Mouse (Mus musculus) 416B (cell line): ENCODE results near the gene Psme1.

Experiments
- DNase-seq: peaks from one replicate; pipeline ENCODE4 v3.0.0; 2011; ENCODE audit warnings: low read depth

The Psme1 gene

GRCm38 (mm10) chr14:55571760-55572159, 6.2 kb upstream of the Psme1 start:
- DNase-seq = no peak

- DNase-seq = no peak
These were observed 2.6 kb upstream of the Psme1 start, which contains the start of gene Fitm1 for GRCm38 (mm10) chr14:55575302-55575701. TSS of gene Fitm1 (plus strand) at chr14:55575617.

GRCm38 (mm10) chr14:55575711-55576110, 2.2 kb upstream of the Psme1 start:
- DNase-seq = no peak

GRCm38 (mm10) chr14:55576376-55576775, 1.5 kb upstream of the Psme1 start:
- DNase-seq = no peak

GRCm38 (mm10) chr14:55578668-55579269, 846 bp downstream of the Psme1 start:
- DNase-seq = peak; percentile 77

GRCm38 (mm10) chr14:55579511-55580496, 1.9 kb downstream of the Psme1 start:
- DNase-seq = no peak

- DNase-seq = no peak
These were observed 2.8 kb downstream of the Psme1 start for GRCm38 (mm10) chr14:55580731-55581130.

- peak; percentile 34 for DNase-seq
These were observed 4.2 kb downstream of the Psme1 start for GRCm38 (mm10) chr14:55581981-55582681.

GRCm38 (mm10) chr14:55584303-55584701, 6.4 kb downstream of the Psme1 start:
- no peak for DNase-seq

- DNase-seq = peak; percentile 84
These were observed 7.0 kb downstream of the Psme1 start, which contains the start of gene Emc9 for GRCm38 (mm10) chr14:55584702-55585565. TSS of gene Emc9 (minus strand) at chr14:55585302.

GRCm38 (mm10) chr14:55585566-55585960, 7.6 kb downstream of the Psme1 start:
- DNase-seq = no peak

- DNase-seq = peak; percentile 84
These were observed 8.2 kb downstream of the Psme1 start for GRCm38 (mm10) chr14:55586149-55586548.

GRCm38 (mm10) chr14:55589271-55589670, 11.3 kb downstream of the Psme1 start:
- no peak for DNase-seq

GRCm38 (mm10) chr14:55589771-55590448, 12.0 kb downstream of the Psme1 start:
- DNase-seq = peak; percentile 57

GRCm38 (mm10) chr14:55590748-55591330, 12.9 kb downstream of the Psme1 start, which contains the start of gene Psme2:
TSS of gene Psme2 (minus strand) at chr14:55591113.
- peak; percentile 99 for DNase-seq

- peak; percentile 96 for DNase-seq
These were observed 13.5 kb downstream of the Psme1 start, which contains the start of gene Rnf31 for GRCm38 (mm10) chr14:55591331-55591891. TSS of gene Rnf31 (plus strand) at chr14:55591708.

GRCm38 (mm10) chr14:55592226-55592625, 14.3 kb downstream of the Psme1 start:
- DNase-seq = no peak

- no peak for DNase-seq
These were observed 18.2 kb downstream of the Psme1 start for GRCm38 (mm10) chr14:55596036-55596690.
